ENCODE assay signal across 9 mouse cellular contexts in the genomic region with DNA sequence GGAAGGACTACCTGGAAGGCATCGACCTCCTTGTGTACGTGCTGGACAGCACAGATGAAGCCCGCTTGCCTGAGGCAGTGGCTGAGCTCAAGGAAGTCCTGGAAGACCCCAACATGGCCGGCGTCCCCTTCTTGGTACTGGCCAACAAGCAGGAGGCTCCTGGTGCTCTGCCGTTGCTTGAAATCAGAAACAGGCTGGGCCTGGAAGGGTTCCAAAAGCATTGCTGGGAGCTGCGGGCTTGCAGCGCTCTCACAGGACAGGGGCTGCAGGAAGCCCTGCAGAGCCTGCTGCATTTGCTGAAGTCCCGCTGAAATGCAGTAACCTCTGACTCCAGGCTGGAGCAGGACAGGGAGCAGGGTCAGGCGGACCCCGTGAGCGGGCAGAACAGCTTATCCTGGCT. TPM values are rescaled to one million over a fixed set of nuclear protein-coding genes. Genes with fewer than 3 reads are reported as not detected.
DNase-seq lines count a peak whose midpoint lies in the region; ATAC-seq and TF ChIP-seq lines count a peak whose summit lies in the region.
"Had no signal": no experiment of that assay in that cellular context is flagged by ENCODE, and none has a peak within 500 bp of the region (broad histone marks: within the 10 kb centered on the region; RNA-seq: fewer than 3 reads in every experiment).

No protein-coding gene starts in this region.

- H3K36me3 ChIP-seq in kidney, embryonic 15.5 days, result no peaks in the 10 kb centered on the region
- H3K36me3 ChIP-seq in limb, embryonic 14.5 days (ENCODE audit: control insufficient read depth, insufficient read depth, low read length), result no peaks in the 10 kb centered on the region
- H3K36me3 ChIP-seq: midbrain, embryonic 12.5 days had no signal

- no peak for ATAC-seq in kidney, embryonic 15.5 days (replicated peaks; ENCODE audit: low FRiP score)
- ATAC-seq in limb, embryonic 14.5 days (ENCODE audit: low FRiP score, low read depth), result no peak

- no peak overlapping the region for H3K27ac ChIP-seq in kidney, embryonic 15.5 days
- no peak overlapping the region for H3K27ac ChIP-seq in limb, embryonic 14.5 days (replicated peaks; ENCODE audit: low read depth, low read length)
- H3K27ac ChIP-seq: midbrain, embryonic 12.5 days had no signal

- peak; percentile 14 for DNase-seq in adrenal gland, postnatal 25 days
- no peak for DNase-seq in adrenal gland, postnatal 4 days (ENCODE audit: low spot score in 2 of 2)
- no peak for DNase-seq in kidney, postnatal 36 days
- DNase-seq in 416B (ENCODE audit: low read depth), result peak; percentile 73
- peak; percentile 74 for DNase-seq in limb, embryonic 14.5 days (ENCODE audit: low spot score)
- DNase-seq in neural tube, embryonic 10.5 days (ENCODE audit: extremely low spot score, low spot score), result no peak
- DNase-seq in embryo, embryonic 9.5 days (ENCODE audit: extremely low spot score), result no peak

- no peak overlapping the region for H3K9ac ChIP-seq in kidney, embryonic 15.5 days
- H3K9ac ChIP-seq in limb, embryonic 14.5 days (ENCODE audit: low read depth, low read length, severe bottlenecking), result no peak overlapping the region
- H3K9ac ChIP-seq: midbrain, embryonic 12.5 days had no signal

- no peaks in the 10 kb centered on the region for H3K9me3 ChIP-seq in kidney, embryonic 15.5 days (replicated peaks)
- H3K9me3 ChIP-seq in limb, embryonic 14.5 days (ENCODE audit: control insufficient read depth, low read length), result no peaks in the 10 kb centered on the region
- H3K9me3 ChIP-seq: midbrain, embryonic 12.5 days had no signal

- H3K27me3 ChIP-seq in kidney, embryonic 15.5 days, result no peaks in the 10 kb centered on the region
- no peaks in the 10 kb centered on the region for H3K27me3 ChIP-seq in limb, embryonic 14.5 days (ENCODE audit: control insufficient read depth, insufficient read depth, low read length)
- H3K27me3 ChIP-seq: midbrain, embryonic 12.5 days had no signal

- no peak for TF ChIP-seq POLR2A in limb, embryonic 14.5 days (IDR thresholded peaks at IDR 0.05; ENCODE audit: borderline replicate concordance, extremely low read depth, insufficient read depth, insufficient read length)

- WGBS in kidney, embryonic 15.5 days, result 61% methylated on average over 12 of the region's 12 CpGs
- 51% methylated on average over 12 of the region's 12 CpGs for WGBS in limb, embryonic 14.5 days

- peak overlapping the region; percentile 3; the same call in 1 of the 2 replicates for H3K4me2 ChIP-seq in kidney, embryonic 15.5 days
- H3K4me2 ChIP-seq in limb, embryonic 14.5 days (replicated peaks; ENCODE audit: low read depth, low read length, severe bottlenecking), result peak overlapping the region; percentile 13; the same call in 1 of the 2 replicates
- H3K4me2 ChIP-seq: midbrain, embryonic 12.5 days had no signal

- H3K4me3 ChIP-seq in kidney, embryonic 15.5 days (replicated peaks), result no peak overlapping the region
- H3K4me3 ChIP-seq in limb, embryonic 14.5 days (replicated peaks; ENCODE audit: low read length), result no peak overlapping the region
- H3K4me3 ChIP-seq: midbrain, embryonic 12.5 days had no signal

- H3K4me1 ChIP-seq in kidney, embryonic 15.5 days, result peaks cover 18% of the 10 kb centered on the region
- peaks cover 18% of the 10 kb centered on the region for H3K4me1 ChIP-seq in limb, embryonic 14.5 days (ENCODE audit: control insufficient read depth, insufficient read depth, low read length)
- H3K4me1 ChIP-seq: midbrain, embryonic 12.5 days had no signal

RNA-seq across cellular contexts. Expression of gene Arl11, which starts 1.4 kb away (rescaled TPM):
- total RNA-seq in adrenal gland, postnatal 25 days (2021), result 0.86 and 0.91 TPM in 2 replicates
- 1 to 10 TPM; 1.1 to 1.5 TPM for total RNA-seq in adrenal gland, postnatal 4 days (2021)
- 0.82 and 0.84 TPM in 2 replicates for polyA plus RNA-seq in kidney, embryonic 15.5 days (2015; fragmentation: Nextera tagmentation; extraction: Ambion mirVana)
- 1.1 and 1.2 TPM in 2 replicates for polyA plus RNA-seq in limb, embryonic 14.5 days (2012; rRNA removed)
- 0.70 and 0.81 TPM in 2 replicates for polyA plus RNA-seq in limb, embryonic 14.5 days (2014; fragmentation: Nextera tagmentation; extraction: Ambion mirVana)

RNA-seq across cellular contexts. Expression of gene Ebpl, which starts 49.3 kb away (rescaled TPM):
- 3.2 and 4.5 TPM in 2 replicates for total RNA-seq in adrenal gland, postnatal 25 days (2021)
- total RNA-seq in adrenal gland, postnatal 4 days (2021), result 1 to 10 TPM; 7.2 to 7.3 TPM
- 10.6 and 11.9 TPM in 2 replicates for polyA plus RNA-seq in kidney, embryonic 15.5 days (2015; fragmentation: Nextera tagmentation; extraction: Ambion mirVana)
- polyA plus RNA-seq in limb, embryonic 14.5 days (2012; rRNA removed), result 4.8 and 5.4 TPM in 2 replicates
- polyA plus RNA-seq in limb, embryonic 14.5 days (2014; fragmentation: Nextera tagmentation; extraction: Ambion mirVana), result 13.6 and 14.5 TPM in 2 replicates

RNA-seq across cellular contexts. Expression of gene Sgcg, which starts 52.7 kb away (rescaled TPM):
- 0.62 and 1.2 TPM in 2 replicates for total RNA-seq in adrenal gland, postnatal 25 days (2021)
- 1 to 10 TPM; 2.0 to 4.8 TPM for total RNA-seq in adrenal gland, postnatal 4 days (2021)
- 1.1 and 1.8 TPM in 2 replicates for polyA plus RNA-seq in kidney, embryonic 15.5 days (2015; fragmentation: Nextera tagmentation; extraction: Ambion mirVana)
- 9.5 and 10.4 TPM in 2 replicates for polyA plus RNA-seq in limb, embryonic 14.5 days (2012; rRNA removed)
- 12.1 and 12.5 TPM in 2 replicates for polyA plus RNA-seq in limb, embryonic 14.5 days (2014; fragmentation: Nextera tagmentation; extraction: Ambion mirVana)
- polyA plus RNA-seq: midbrain, embryonic 12.5 days had no signal

Comparison
In these comparisons a context has a peak if more than half of its experiments do, and no peak if none do; other contexts are left out.
1. DNase-seq: peak in adrenal gland, postnatal 25 days (single experiment), 416B (single experiment) and limb, embryonic 14.5 days (single experiment); none in adrenal gland, postnatal 4 days (0 of 2), kidney, postnatal 36 days (0 of 2), neural tube, embryonic 10.5 days (single experiment) and embryo, embryonic 9.5 days (single experiment).